Mouse (Mus musculus): Measurements from ENCODE around the gene Bag5. TPM values are rescaled to one million over a fixed set of nuclear protein-coding genes. Genes with fewer than 3 reads are reported as not detected.
"Not testable (repeated sequence)": the region's sequence is repeated elsewhere in the genome, so short reads cannot be mapped to it uniquely, and the experiment has no call there.

Bag5 gene
- total and polyA plus RNA-seq, 2 experiments: 6.7 to 9.5 TPM

- Histone ChIP-seq H3K4me3 (ENCODE audit: insufficient read depth, low read depth, low read length) (peak overlapping the region; percentile 36; the same call in 1 of the 2 replicates), H3K27ac (replicated peaks; ENCODE audit: insufficient read depth, low read depth, low read length) (peak overlapping the region; percentile 55; the same call in 1 of the 2 replicates), H3K9ac (ENCODE audit: low read depth, low read length) (no peak overlapping the region), H3K27me3 (ENCODE audit: control insufficient read depth, insufficient read depth, low read length) (no peaks in the 10 kb centered on the region), H3K36me3 (ENCODE audit: control insufficient read depth, insufficient read depth, low read length) (no peaks in the 10 kb centered on the region), H3K4me1 (ENCODE audit: control insufficient read depth, insufficient read depth, low read length) (peaks cover 9% of the 10 kb centered on the region), H3K79me2 (ENCODE audit: control insufficient read depth, insufficient read depth, low read length) (no peaks in the 10 kb centered on the region)
- 19% methylated on average over 11 of the region's 11 CpGs for WGBS
- DNase-seq (ENCODE audit: extremely low read depth, low read depth, low spot score): peak; percentile 88
- no peak for TF ChIP-seq POLR2A (IDR thresholded peaks at IDR 0.05; ENCODE audit: extremely low read depth, insufficient read depth, low read length)
- TF ChIP-seq CTCF (IDR thresholded peaks at IDR 0.05; ENCODE audit: low read depth, low read length): no peak
These were observed 30.9 kb upstream of the Bag5 start for GRCm38 (mm10) chr12:111743981-111744423.

DNA sequence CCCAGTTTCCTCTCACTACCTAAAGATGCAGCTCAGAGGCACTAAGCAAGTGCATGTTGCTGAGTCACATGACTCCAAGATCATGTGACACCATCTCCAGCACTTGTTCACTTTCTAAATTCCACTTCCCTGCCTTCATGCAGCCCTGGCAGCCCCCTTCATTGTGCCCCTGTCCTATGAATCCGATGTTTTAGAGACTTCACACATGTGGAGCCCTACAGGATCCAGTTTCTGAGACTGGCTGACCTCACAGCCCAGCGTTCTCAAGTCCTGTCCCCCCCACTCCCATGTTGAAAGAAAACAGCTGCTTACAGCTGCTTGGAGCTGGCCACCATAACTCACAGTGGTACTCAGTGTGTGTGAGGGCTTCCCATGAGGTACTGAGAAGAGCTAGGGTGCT is 30.4 kb upstream of the Bag5 start:
- DNase-seq (ENCODE audit: extremely low read depth, low read depth, low spot score): no peak
- 61% methylated on average over 2 of the region's 2 CpGs for WGBS
- H3K4me1 ChIP-seq (ENCODE audit: control insufficient read depth, insufficient read depth, low read length): peaks cover 9% of the 10 kb centered on the region
- H3K79me2 ChIP-seq (ENCODE audit: control insufficient read depth, insufficient read depth, low read length): no peaks in the 10 kb centered on the region
- H3K9ac ChIP-seq (ENCODE audit: low read depth, low read length): no peak overlapping the region
- H3K4me3 ChIP-seq (ENCODE audit: insufficient read depth, low read depth, low read length): no peak overlapping the region
- no peaks in the 10 kb centered on the region for H3K36me3 ChIP-seq (ENCODE audit: control insufficient read depth, insufficient read depth, low read length)
- no peak for TF ChIP-seq POLR2A (IDR thresholded peaks at IDR 0.05; ENCODE audit: extremely low read depth, insufficient read depth, low read length)
- no peak for TF ChIP-seq CTCF (IDR thresholded peaks at IDR 0.05; ENCODE audit: low read depth, low read length)
- H3K27ac ChIP-seq (replicated peaks; ENCODE audit: insufficient read depth, low read depth, low read length): peak overlapping the region; percentile 35
- no peaks in the 10 kb centered on the region for H3K27me3 ChIP-seq (ENCODE audit: control insufficient read depth, insufficient read depth, low read length)

- 90% methylated on average over 8 of the region's 8 CpGs for WGBS
- no peaks in the 10 kb centered on the region for H3K27me3 ChIP-seq (ENCODE audit: control insufficient read depth, insufficient read depth, low read length)
- no peak overlapping the region for H3K27ac ChIP-seq (replicated peaks; ENCODE audit: insufficient read depth, low read depth, low read length)
- TF ChIP-seq CTCF (IDR thresholded peaks at IDR 0.05; ENCODE audit: low read depth, low read length) (no peak), POLR2A (IDR thresholded peaks at IDR 0.05; ENCODE audit: extremely low read depth, insufficient read depth, low read length) (no peak)
- H3K4me3 ChIP-seq (ENCODE audit: insufficient read depth, low read depth, low read length): no peak overlapping the region
- H3K36me3 ChIP-seq (ENCODE audit: control insufficient read depth, insufficient read depth, low read length): no peaks in the 10 kb centered on the region
- no peak for DNase-seq (ENCODE audit: extremely low read depth, low read depth, low spot score)
- H3K9ac ChIP-seq (ENCODE audit: low read depth, low read length): no peak overlapping the region
- no peaks in the 10 kb centered on the region for H3K79me2 ChIP-seq (ENCODE audit: control insufficient read depth, insufficient read depth, low read length)
- H3K4me1 ChIP-seq (ENCODE audit: control insufficient read depth, insufficient read depth, low read length): peaks cover 9% of the 10 kb centered on the region
These were observed 28.3 kb upstream of the Bag5 start for GRCm38 (mm10) chr12:111741338-111741737.

- H3K4me3 ChIP-seq (ENCODE audit: insufficient read depth, low read depth, low read length): no peak overlapping the region
- 16% methylated on average over 3 of the region's 3 CpGs for WGBS
- no peak for TF ChIP-seq POLR2A (IDR thresholded peaks at IDR 0.05; ENCODE audit: extremely low read depth, insufficient read depth, low read length)
- TF ChIP-seq CTCF (IDR thresholded peaks at IDR 0.05; ENCODE audit: low read depth, low read length): peak; percentile 56
- no peaks in the 10 kb centered on the region for H3K27me3 ChIP-seq (ENCODE audit: control insufficient read depth, insufficient read depth, low read length)
- no peak overlapping the region for H3K9ac ChIP-seq (ENCODE audit: low read depth, low read length)
- peak; percentile 61 for DNase-seq (ENCODE audit: extremely low read depth, low read depth, low spot score)
- H3K4me1 ChIP-seq (ENCODE audit: control insufficient read depth, insufficient read depth, low read length): peaks cover 7% of the 10 kb centered on the region
- H3K36me3 ChIP-seq (ENCODE audit: control insufficient read depth, insufficient read depth, low read length): no peaks in the 10 kb centered on the region
- no peak overlapping the region for H3K27ac ChIP-seq (replicated peaks; ENCODE audit: insufficient read depth, low read depth, low read length)
- no peaks in the 10 kb centered on the region for H3K79me2 ChIP-seq (ENCODE audit: control insufficient read depth, insufficient read depth, low read length)
These were observed 25.7 kb upstream of the Bag5 start for GRCm38 (mm10) chr12:111738754-111739153.

DNA sequence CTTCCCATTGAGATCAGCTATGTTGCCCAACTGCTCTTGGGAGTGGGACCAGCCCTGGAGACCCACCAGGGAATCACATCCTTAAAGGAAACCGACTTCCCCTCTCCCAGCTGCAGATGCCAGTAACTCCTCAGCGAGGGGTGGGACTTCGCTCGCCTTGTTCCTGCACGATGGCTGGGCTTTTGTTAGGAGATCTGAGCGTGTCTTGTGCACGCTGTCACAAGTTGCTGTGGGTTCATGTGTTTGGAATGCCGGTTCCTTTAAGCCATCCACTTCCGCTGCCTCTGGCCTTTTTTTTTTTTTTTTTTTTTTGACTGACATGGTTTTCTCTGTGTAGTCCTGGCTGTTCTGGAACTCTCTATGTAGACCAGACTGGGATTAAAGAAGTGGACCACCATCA is 24.3 kb upstream of the Bag5 start:
- H3K4me1 ChIP-seq (ENCODE audit: control insufficient read depth, insufficient read depth, low read length): no peaks in the 10 kb centered on the region
- H3K79me2 ChIP-seq (ENCODE audit: control insufficient read depth, insufficient read depth, low read length): no peaks in the 10 kb centered on the region
- no peak overlapping the region for H3K4me3 ChIP-seq (ENCODE audit: insufficient read depth, low read depth, low read length)
- no peak overlapping the region for H3K9ac ChIP-seq (ENCODE audit: low read depth, low read length)
- H3K27me3 ChIP-seq (ENCODE audit: control insufficient read depth, insufficient read depth, low read length): no peaks in the 10 kb centered on the region
- no peaks in the 10 kb centered on the region for H3K36me3 ChIP-seq (ENCODE audit: control insufficient read depth, insufficient read depth, low read length)
- WGBS: 71% methylated on average over 9 of the region's 9 CpGs
- DNase-seq (ENCODE audit: extremely low read depth, low read depth, low spot score): no peak
- H3K27ac ChIP-seq (replicated peaks; ENCODE audit: insufficient read depth, low read depth, low read length): no peak overlapping the region
- TF ChIP-seq CTCF (IDR thresholded peaks at IDR 0.05; ENCODE audit: low read depth, low read length) (no peak), POLR2A (IDR thresholded peaks at IDR 0.05; ENCODE audit: extremely low read depth, insufficient read depth, low read length) (no peak)

GRCm38 (mm10) chr12:111736676-111737075 is 23.6 kb upstream of the Bag5 start:
- H3K9ac ChIP-seq (ENCODE audit: low read depth, low read length); H3K36me3 ChIP-seq (ENCODE audit: control insufficient read depth, insufficient read depth, low read length); H3K27me3 ChIP-seq (ENCODE audit: control insufficient read depth, insufficient read depth, low read length); H3K4me3 ChIP-seq (ENCODE audit: insufficient read depth, low read depth, low read length); DNase-seq (ENCODE audit: extremely low read depth, low read depth, low spot score); H3K4me1 ChIP-seq (ENCODE audit: control insufficient read depth, insufficient read depth, low read length); H3K79me2 ChIP-seq (ENCODE audit: control insufficient read depth, insufficient read depth, low read length); H3K27ac ChIP-seq (replicated peaks; ENCODE audit: insufficient read depth, low read depth, low read length): not testable (repeated sequence)
- WGBS: 86% methylated on average over 8 of the region's 8 CpGs
